Mouse (Mus musculus): Measurements from ENCODE around the gene Tspoap1.

Tspoap1 gene

GRCm38 (mm10) chr11:87760301-87761081 lies at the start of gene Tspoap1:
Gene Tspoap1, plus strand, starts transcription at chr11:87760541.
- DNase-seq (ENCODE audit: low read depth, low spot score) = no peak

- no peak for DNase-seq (ENCODE audit: low read depth, low spot score)
These were observed 48.2 kb upstream of the Tspoap1 start for GRCm38 (mm10) chr11:87712188-87712587.

- DNase-seq (ENCODE audit: low read depth, low spot score) = no peak
These were observed 44.3 kb upstream of the Tspoap1 start for GRCm38 (mm10) chr11:87715999-87716398.

GRCm38 (mm10) chr11:87719526-87719925 lies 40.8 kb upstream of the Tspoap1 start:
- DNase-seq (ENCODE audit: low read depth, low spot score) = no peak

- no peak for DNase-seq (ENCODE audit: low read depth, low spot score)
These were observed 40.0 kb upstream of the Tspoap1 start for GRCm38 (mm10) chr11:87720324-87720723.

GRCm38 (mm10) chr11:87720839-87721238 lies 39.5 kb upstream of the Tspoap1 start:
- DNase-seq (ENCODE audit: low read depth, low spot score) = no peak

- no peak for DNase-seq (ENCODE audit: low read depth, low spot score)
These were observed 38.2 kb upstream of the Tspoap1 start for GRCm38 (mm10) chr11:87722168-87722567.

- DNase-seq (ENCODE audit: low read depth, low spot score) = no peak
These were observed 37.5 kb upstream of the Tspoap1 start for GRCm38 (mm10) chr11:87722891-87723290.

GRCm38 (mm10) chr11:87725515-87725914 lies 34.8 kb upstream of the Tspoap1 start:
- DNase-seq (ENCODE audit: low read depth, low spot score) = no peak

- no peak for DNase-seq (ENCODE audit: low read depth, low spot score)
These were observed 34.3 kb upstream of the Tspoap1 start for GRCm38 (mm10) chr11:87725964-87726562.

GRCm38 (mm10) chr11:87727021-87727420 lies 33.3 kb upstream of the Tspoap1 start:
- DNase-seq (ENCODE audit: low read depth, low spot score) = no peak

- no peak for DNase-seq (ENCODE audit: low read depth, low spot score)
These were observed 32.9 kb upstream of the Tspoap1 start for GRCm38 (mm10) chr11:87727471-87727870.

GRCm38 (mm10) chr11:87728850-87729592 lies 31.3 kb upstream of the Tspoap1 start:
- no peak for DNase-seq (ENCODE audit: low read depth, low spot score)

- no peak for DNase-seq (ENCODE audit: low read depth, low spot score)
These were observed 30.7 kb upstream of the Tspoap1 start for GRCm38 (mm10) chr11:87729593-87730185.

GRCm38 (mm10) chr11:87730652-87731310 lies 29.6 kb upstream of the Tspoap1 start:
- no peak for DNase-seq (ENCODE audit: low read depth, low spot score)

GRCm38 (mm10) chr11:87734346-87734745 lies 26.0 kb upstream of the Tspoap1 start:
- DNase-seq (ENCODE audit: low read depth, low spot score) = no peak

GRCm38 (mm10) chr11:87735691-87736090 lies 24.6 kb upstream of the Tspoap1 start:
- DNase-seq (ENCODE audit: low read depth, low spot score) = no peak

- no peak for DNase-seq (ENCODE audit: low read depth, low spot score)
These were observed 23.6 kb upstream of the Tspoap1 start for GRCm38 (mm10) chr11:87736647-87737134.

GRCm38 (mm10) chr11:87737175-87737740 lies 23.1 kb upstream of the Tspoap1 start, which contains the start of gene Supt4a:
Gene Supt4a, plus strand, starts transcription at chr11:87737552.
- DNase-seq (ENCODE audit: low read depth, low spot score) = peak; percentile 95

GRCm38 (mm10) chr11:87743691-87744090 lies 16.6 kb upstream of the Tspoap1 start:
- DNase-seq (ENCODE audit: low read depth, low spot score) = no peak

GRCm38 (mm10) chr11:87744964-87745363 lies 15.4 kb upstream of the Tspoap1 start:
- peak; percentile 43 for DNase-seq (ENCODE audit: low read depth, low spot score)

Measured in skeletal muscle tissue, adult 2 months (tissue).